Mouse (Mus musculus) embryonic facial prominence, embryonic 14.5 days (tissue): ENCODE data around the gene Bsdc1. TPM values are rescaled to one million over a fixed set of nuclear protein-coding genes. Genes with fewer than 3 reads are reported as not detected.
"Not testable (repeated sequence)": the region's sequence is repeated elsewhere in the genome, so short reads cannot be mapped to it uniquely, and the experiment has no call there.

ENCODE experiments used
- ATAC-seq: fragments of 200-750 bp; cut with Nextera tagmentation; 2 replicates; pipeline ENCODE4 v1.8.0; 2017; ENCODE audit warnings: low read depth, moderate number of reproducible peaks, moderate TSS enrichment
- DNase-seq: peaks from one replicate; pipeline ENCODE4 v3.0.0-alpha.2; 2015; ENCODE audit warnings: low spot score
- H3K27ac ChIP-seq: fragments of 300-500 bp; sonication (generic); replicated peaks from 2 replicates; pipeline ENCODE4 v1.5.1; 2014; ENCODE audit warnings: low read depth, mild to moderate bottlenecking, low read length, moderate library complexity
- H3K27me3 ChIP-seq: fragments of 300-500 bp; sonication (generic); replicated peaks from 2 replicates; pipeline ENCODE4 v1.6.1; 2014; ENCODE audit warnings: low read length; ENCODE audit not compliant: control insufficient read depth, insufficient read depth
- H3K36me3 ChIP-seq: fragments of 300-500 bp; sonication (generic); 2 replicates; pipeline ENCODE4 v1.6.1; 2014; ENCODE audit warnings: low read length, mixed read lengths; ENCODE audit not compliant: control insufficient read depth, insufficient read depth
- H3K4me1 ChIP-seq: fragments of 300-500 bp; sonication (generic); 2 replicates; pipeline ENCODE4 v1.6.1; 2014; ENCODE audit warnings: antibody characterized with exemption, low read length; ENCODE audit not compliant: control insufficient read depth, insufficient read depth
- H3K4me2 ChIP-seq: fragments of 300-500 bp; sonication (generic); 2 replicates; pipeline ENCODE4 v1.6.1; 2014; ENCODE audit warnings: low read depth, mild to moderate bottlenecking, low read length, moderate library complexity, mixed read lengths
- H3K4me3 ChIP-seq: fragments of 300-500 bp; sonication (generic); 2 replicates; pipeline ENCODE4 v1.5.1; 2014; ENCODE audit warnings: low read depth, mild to moderate bottlenecking, low read length
- H3K9ac ChIP-seq: fragments of 300-500 bp; sonication (generic); 2 replicates; pipeline ENCODE4 v1.6.1; 2014; ENCODE audit warnings: low read depth, mild to moderate bottlenecking, low read length, moderate library complexity, mixed read lengths
- H3K9me3 ChIP-seq: fragments of 300-500 bp; sonication (generic); 2 replicates; pipeline ENCODE4 v1.6.1; 2016; ENCODE audit warnings: low read length; ENCODE audit not compliant: control insufficient read depth
- WGBS: fragments of 180-500 bp; shearing (Covaris S2); extraction: QIAGEN DNeasy Blood & Tissue Kit; methylation state at CpG from one replicate; pipeline ENCODE4 v1.1.7; 2014; 5-methylcytosine and 5-hydroxymethylcytosine counted together
- polyA plus RNA-seq: library from polyadenylated mRNA; unstranded; fragments of >200 nt; fragmentation: Nextera tagmentation; extraction: Ambion mirVana; gene quantifications from 2 replicates; pipeline ENCODE4 v1.2.1, GENCODE M21; 2014

Bsdc1 gene
- polyA plus RNA-seq, 1 experiment from 2014 or later: 27.7 TPM

DNA sequence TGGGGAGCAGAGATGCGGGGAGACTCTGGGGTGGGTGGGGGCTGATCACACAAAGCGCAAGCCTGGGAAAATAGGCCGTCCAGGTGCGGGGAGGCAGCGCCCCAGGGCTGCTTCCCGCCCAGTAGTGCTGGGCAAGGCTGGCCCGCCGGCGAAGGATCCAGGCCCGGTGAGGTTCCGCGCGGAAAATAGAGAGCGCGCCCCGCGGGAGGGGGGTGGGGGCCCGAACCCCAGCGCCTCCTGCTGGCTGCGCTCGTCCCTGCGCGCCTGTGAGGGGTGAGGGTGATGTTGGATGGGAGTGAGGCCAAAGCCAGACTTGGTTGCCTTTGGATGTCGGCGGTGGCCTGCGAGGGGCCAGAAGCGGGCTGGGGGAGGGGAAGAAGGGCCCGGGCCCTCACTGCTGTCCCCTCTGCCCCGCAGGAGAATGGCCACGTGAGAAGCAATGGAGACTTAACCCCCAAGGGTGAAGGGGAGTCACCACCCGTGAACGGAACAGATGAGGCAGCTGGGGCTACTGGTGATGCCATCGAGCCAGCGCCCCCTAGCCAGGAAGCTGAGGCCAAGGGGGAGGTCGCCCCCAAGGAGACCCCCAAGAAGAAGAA, 53.0 kb downstream of the Bsdc1 start:
- 2% methylated on average over 17 of the region's 35 CpGs for WGBS
- Histone ChIP-seq H3K27me3 (no peaks in the 10 kb centered on the region), H3K4me2 (peak overlapping the region; percentile 67), H3K36me3 (peaks cover 43% of the 10 kb centered on the region), H3K9ac (peak overlapping the region; percentile 100), H3K4me1 (peaks cover 13% of the 10 kb centered on the region), H3K27ac (peak overlapping the region; percentile 96), H3K4me3 (peak overlapping the region; percentile 99), H3K9me3 (no peaks in the 10 kb centered on the region)
- DNase-seq (peak; percentile 62), ATAC-seq (peak; percentile 32)

DNA sequence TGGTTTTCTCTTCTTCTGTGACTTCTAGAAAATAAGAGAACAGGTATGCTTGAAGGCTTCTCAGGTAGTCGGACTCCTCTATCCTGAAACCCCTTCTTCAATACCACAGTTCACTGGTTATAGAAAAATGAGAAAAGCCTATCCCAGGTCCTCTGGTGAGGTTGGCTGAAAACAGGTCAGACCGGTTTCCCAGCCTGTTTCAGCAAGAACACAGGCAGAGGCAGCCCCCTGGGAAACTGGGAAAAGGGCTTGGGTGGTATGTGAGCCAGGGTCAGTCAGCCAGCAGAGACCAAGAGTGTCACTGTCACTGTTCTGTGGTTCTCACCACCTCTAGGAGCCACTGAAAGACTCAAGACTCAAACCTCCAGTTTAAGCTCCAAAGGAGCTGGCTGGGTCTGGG, 55.5 kb downstream of the Bsdc1 start:
- Histone ChIP-seq H3K4me1 (peaks cover 5% of the 10 kb centered on the region), H3K4me3 (no peak overlapping the region), H3K27ac (peak overlapping the region; percentile 59), H3K9ac (no peak overlapping the region), H3K9me3 (no peaks in the 10 kb centered on the region), H3K36me3 (peaks cover 69% of the 10 kb centered on the region), H3K27me3 (no peaks in the 10 kb centered on the region), H3K4me2 (no peak overlapping the region)
- ATAC-seq: no peak; the same call in 1 of the 2 replicates
- peak; percentile 87 for DNase-seq
- 32% methylated on average over 2 of the region's 2 CpGs for WGBS

DNA sequence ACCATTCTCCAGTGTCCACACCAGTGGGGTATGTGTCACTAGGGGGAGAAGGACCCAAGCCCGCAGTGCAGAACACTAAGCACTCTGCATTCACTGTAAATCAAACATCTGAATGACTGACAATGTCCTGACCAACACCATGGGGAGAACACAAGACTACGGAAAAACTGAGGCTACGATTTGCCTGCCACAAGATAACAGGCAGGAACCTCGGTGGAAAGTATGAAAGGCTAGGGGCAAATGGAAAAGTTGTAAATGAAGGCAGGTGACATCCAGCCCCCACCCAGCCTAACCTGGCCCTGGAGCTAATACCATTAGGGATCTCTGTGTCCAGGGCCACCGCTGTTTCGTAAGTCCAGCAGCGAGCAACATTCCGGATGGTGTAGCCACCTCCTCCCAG, 57.1 kb downstream of the Bsdc1 start:
- no peak overlapping the region for H3K9ac ChIP-seq
- peaks cover 85% of the 10 kb centered on the region for H3K36me3 ChIP-seq
- ATAC-seq (no peak), DNase-seq (no peak)
- 84% methylated on average over 7 of the region's 8 CpGs for WGBS
- no peaks in the 10 kb centered on the region for H3K4me1 ChIP-seq
- H3K9me3 ChIP-seq: no peaks in the 10 kb centered on the region
- no peak overlapping the region for H3K4me2 ChIP-seq
- H3K27me3 ChIP-seq: no peaks in the 10 kb centered on the region
- no peak overlapping the region for H3K27ac ChIP-seq
- H3K4me3 ChIP-seq: no peak overlapping the region

DNA sequence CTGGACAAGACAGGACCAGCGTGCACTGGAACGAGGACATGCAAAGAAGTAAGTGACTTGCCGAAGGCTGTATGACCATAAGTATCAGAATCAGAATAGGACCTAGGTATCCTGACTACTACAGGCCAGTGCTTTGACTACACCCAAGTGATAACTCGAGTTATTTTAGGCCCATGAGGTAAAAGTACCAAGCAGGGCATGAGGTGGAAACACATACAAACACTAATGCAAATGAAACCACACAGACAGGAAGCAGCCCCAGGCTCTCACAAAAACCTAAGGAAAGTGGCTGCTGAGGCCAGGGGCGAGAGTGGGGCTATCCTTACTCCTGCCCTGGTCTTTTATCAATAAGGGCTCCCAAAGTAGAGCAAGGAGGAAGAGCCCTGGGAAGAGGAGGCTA, 64.0 kb downstream of the Bsdc1 start:
- WGBS: 90% methylated on average over 5 of the region's 5 CpGs
- Histone ChIP-seq H3K36me3 (peaks cover 93% of the 10 kb centered on the region), H3K4me1 (no peaks in the 10 kb centered on the region)

DNA sequence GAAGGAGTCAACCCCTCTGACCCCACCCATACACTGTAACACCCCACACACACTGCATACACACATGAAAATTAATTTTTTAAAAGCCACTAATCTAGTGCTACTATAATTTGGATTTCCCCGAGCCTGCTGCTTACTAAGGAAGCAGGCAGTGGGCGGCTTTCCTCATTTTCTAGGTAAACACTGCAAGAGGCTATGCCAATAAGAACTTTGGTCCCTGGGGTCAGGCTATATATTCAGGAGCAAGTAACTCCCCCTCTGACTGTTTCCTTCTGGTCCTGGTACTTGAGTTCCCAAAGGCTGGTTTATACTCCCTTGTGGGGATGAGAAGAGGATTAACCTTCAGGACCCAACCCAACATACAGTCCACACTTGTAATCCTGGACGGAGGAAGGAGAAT, 64.5 kb downstream of the Bsdc1 start:
- WGBS: 85% methylated on average over 3 of the region's 3 CpGs
- Histone ChIP-seq H3K4me1 (no peaks in the 10 kb centered on the region), H3K27me3 (no peaks in the 10 kb centered on the region), H3K36me3 (peaks cover 93% of the 10 kb centered on the region), H3K4me3 (no peak overlapping the region), H3K9ac (no peak overlapping the region), H3K9me3 (no peaks in the 10 kb centered on the region), H3K4me2 (no peak overlapping the region), H3K27ac (no peak overlapping the region)
- ATAC-seq (no peak), DNase-seq (no peak)

More for the DNA sequence above, 64.0 kb downstream of the Bsdc1 start:
- DNase-seq: no peak
- Histone ChIP-seq H3K9me3 (no peaks in the 10 kb centered on the region), H3K4me2 (no peak overlapping the region), H3K27me3 (no peaks in the 10 kb centered on the region), H3K4me3 (no peak overlapping the region), H3K27ac (no peak overlapping the region), H3K9ac (no peak overlapping the region)
- no peak for ATAC-seq

DNA sequence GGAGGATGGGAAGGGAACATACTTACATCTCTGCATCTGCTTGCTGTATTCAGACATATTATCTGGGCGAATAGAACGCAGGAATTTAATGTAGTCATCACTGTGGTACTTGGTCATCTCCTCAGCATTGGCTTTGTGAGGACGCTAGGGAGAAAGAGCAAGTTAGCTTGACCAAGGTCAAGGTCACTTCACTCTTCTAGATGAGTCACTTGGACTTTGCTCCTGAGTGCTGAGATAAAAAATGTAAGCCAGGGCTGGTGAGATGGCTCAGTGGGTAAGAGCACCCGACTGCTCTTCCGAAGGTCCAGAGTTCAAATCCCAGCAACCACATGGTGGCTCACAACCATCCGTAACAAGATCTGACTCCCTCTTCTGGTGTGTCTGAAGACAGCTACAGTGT, 67.5 kb downstream of the Bsdc1 start:
- not testable (repeated sequence) for H3K9ac ChIP-seq, H3K4me3 ChIP-seq, ATAC-seq, H3K9me3 ChIP-seq, H3K4me1 ChIP-seq, H3K27me3 ChIP-seq, DNase-seq, H3K4me2 ChIP-seq, H3K27ac ChIP-seq
- WGBS: 97% methylated on average over 5 of the region's 6 CpGs
- peaks cover 85% of the 10 kb centered on the region for H3K36me3 ChIP-seq

Other genes starting within 250 kb of the Bsdc1 start
- gene C77080, start 200.2 kb upstream of the Bsdc1 start, polyA plus RNA-seq: 6.1 and 6.2 TPM in 2 replicates
- 7.9 and 11.7 TPM in 2 replicates for gene Sync, start 174.0 kb upstream of the Bsdc1 start, polyA plus RNA-seq
- gene Rbbp4, start 126.2 kb upstream of the Bsdc1 start, polyA plus RNA-seq: 304 and 320 TPM in 2 replicates
- gene Zbtb8os, start 125.9 kb upstream of the Bsdc1 start, polyA plus RNA-seq: 37.1 and 45.0 TPM in 2 replicates
- gene Zbtb8a, start 83.5 kb upstream of the Bsdc1 start, polyA plus RNA-seq: 4.6 and 4.9 TPM in 2 replicates
- 1.3 TPM in 2 replicates for gene Zbtb8b, start 20.7 kb upstream of the Bsdc1 start, polyA plus RNA-seq
- gene Tssk3, start 29.4 kb downstream of the Bsdc1 start, polyA plus RNA-seq: not detected in 2 replicates
- gene Fam229a, start 29.6 kb downstream of the Bsdc1 start, polyA plus RNA-seq: not detected in 2 replicates
- 488 and 603 TPM in 2 replicates for gene Marcksl1, start 52.0 kb downstream of the Bsdc1 start, polyA plus RNA-seq
- 179 and 200 TPM in 2 replicates for gene Hdac1, start 81.1 kb downstream of the Bsdc1 start, polyA plus RNA-seq
- gene Lck, start 112.1 kb downstream of the Bsdc1 start, polyA plus RNA-seq: 4.7 and 6.4 TPM in 2 replicates
- 6.4 and 6.9 TPM in 2 replicates for gene Fam167b, start 117.0 kb downstream of the Bsdc1 start, polyA plus RNA-seq
- gene Eif3i, start 139.1 kb downstream of the Bsdc1 start, polyA plus RNA-seq: 288 and 308 TPM in 2 replicates
- 166 and 174 TPM in 2 replicates for gene Tmem234, start 139.1 kb downstream of the Bsdc1 start, polyA plus RNA-seq
- 1.7 and 2.4 TPM in 2 replicates for gene Dcdc2b, start 152.7 kb downstream of the Bsdc1 start, polyA plus RNA-seq
- 26.6 and 29.3 TPM in 2 replicates for gene Iqcc, start 157.5 kb downstream of the Bsdc1 start, polyA plus RNA-seq
- 49.7 and 50.5 TPM in 2 replicates for gene Ccdc28b, start 162.4 kb downstream of the Bsdc1 start, polyA plus RNA-seq
- 96.7 and 111 TPM in 2 replicates for gene Txlna, start 179.5 kb downstream of the Bsdc1 start, polyA plus RNA-seq
- gene Kpna6, start 211.2 kb downstream of the Bsdc1 start, polyA plus RNA-seq: 14.1 and 14.8 TPM in 2 replicates
- gene Tmem39b, start 235.3 kb downstream of the Bsdc1 start, polyA plus RNA-seq: 22.1 and 25.0 TPM in 2 replicates